Mouse (Mus musculus) layer of hippocampus, postnatal 36 days (tissue): ENCODE data around the gene Gm4907. TPM values are rescaled to one million over a fixed set of nuclear protein-coding genes. Genes with fewer than 3 reads are reported as not detected.
"Not testable (repeated sequence)": the region's sequence is repeated elsewhere in the genome, so short reads cannot be mapped to it uniquely, and the experiment has no call there.

Source experiments
- DNase-seq, 2 experiments: peaks; one replicate each; pipeline ENCODE4 v3.0.0; 2022
- total RNA-seq, 2 experiments: library from RNA; stranded (reverse); gene quantifications; 2 replicates each; pipeline ENCODE4 v1.2.3; 2021

The Gm4907 gene
- total RNA-seq: not detected

DNA sequence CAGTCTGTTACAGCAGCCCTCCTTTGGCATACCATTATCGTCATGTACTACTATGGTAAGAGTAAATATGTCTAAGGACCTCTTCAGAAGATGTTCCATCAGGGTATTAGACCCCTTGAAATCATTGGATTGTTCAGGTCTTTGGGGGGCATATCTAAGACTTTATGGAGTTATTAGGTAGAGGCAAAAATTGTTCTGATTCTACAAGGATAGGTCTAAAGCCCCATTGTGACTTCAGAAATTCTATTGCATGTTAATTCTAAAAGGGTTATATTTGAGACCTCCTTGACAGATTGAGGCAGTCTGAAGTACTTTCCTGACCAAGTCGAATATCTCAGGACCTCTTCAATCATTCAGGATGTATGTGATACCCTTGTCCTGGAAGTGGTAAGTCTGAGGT is at the start of gene Gm4907:
Gm4907 (plus strand) TSS at position 301 of the 400 bp plus-strand sequence.
- not testable (repeated sequence) for DNase-seq

GRCm38 (mm10) chrX:23833784-23834183 is 48.6 kb upstream of the Gm4907 start:
- not testable (repeated sequence) for DNase-seq

DNA sequence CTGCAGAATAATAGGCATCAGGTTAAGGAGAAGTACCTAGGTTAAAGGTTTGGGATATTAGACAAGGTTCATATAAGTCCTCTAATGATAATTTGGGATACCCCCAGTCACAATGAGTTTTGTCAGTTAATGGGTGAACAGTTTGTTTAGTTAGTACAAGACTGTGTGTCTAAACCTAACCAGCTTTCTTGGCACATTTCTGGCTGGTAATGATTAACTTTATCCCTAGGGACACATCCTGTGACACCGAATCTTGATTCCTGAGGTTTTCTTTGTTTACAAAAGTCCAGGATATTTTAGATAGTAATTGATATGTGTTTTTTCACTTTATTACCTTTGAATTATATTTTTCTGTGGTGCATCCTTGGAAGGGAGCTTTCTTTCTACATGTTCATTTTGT is 41.4 kb upstream of the Gm4907 start:
- DNase-seq: no peak

GRCm38 (mm10) chrX:23954161-23954560 is 71.8 kb downstream of the Gm4907 start:
- DNase-seq: no peak

Other genes with a start within 250 kb of the Gm4907 start
- gene Wdr44, start 189.5 kb upstream of the Gm4907 start, total RNA-seq: 10 to 100 TPM; 24.3 to 24.7 TPM
- gene Gm4985, start 76.4 kb downstream of the Gm4907 start, total RNA-seq: not detected